Mouse (Mus musculus): ENCODE results near the gene Apoc1. TPM values are rescaled to one million over a fixed set of nuclear protein-coding genes. Genes with fewer than 3 reads are reported as not detected.

The Apoc1 gene
- total and polyA plus RNA-seq, 2 experiments from 2014 or later, result 8.2 TPM; not detected in 1

DNA sequence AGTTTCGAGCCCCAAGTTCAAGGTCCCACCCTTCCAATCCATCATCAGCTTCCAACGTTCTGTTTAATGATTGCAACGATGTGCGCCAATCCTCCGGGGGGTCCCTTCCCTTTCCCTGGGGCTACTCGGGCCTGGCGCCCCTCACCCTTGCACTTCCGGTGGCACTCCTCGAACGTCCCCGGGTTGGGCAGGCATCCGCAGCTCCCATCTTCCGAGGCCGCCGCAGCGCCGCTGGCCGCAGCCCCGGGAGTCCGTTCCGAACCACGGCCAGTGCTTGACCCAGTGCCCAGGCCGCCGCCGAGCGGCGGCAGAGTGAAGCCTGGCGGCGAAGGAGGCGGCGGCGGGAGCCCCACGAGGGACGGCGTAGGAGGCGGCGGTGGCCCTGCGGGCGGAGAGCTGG, 22.4 kb upstream of the Apoc1 start:
- peak overlapping the region; percentile 87 for H3K9ac ChIP-seq (replicated peaks; ENCODE audit: low read depth, low read length)
- peak overlapping the region; percentile 74 for H3K4me3 ChIP-seq (ENCODE audit: low read depth, low read length)
- DNase-seq (ENCODE audit: low spot score) (no peak), ATAC-seq (ENCODE audit: insufficient read depth, low read depth) (no peak)
- H3K27ac ChIP-seq (ENCODE audit: low read depth), result peak overlapping the region; percentile 79
- under 1% methylated on average over 37 of the region's 39 CpGs for WGBS
- peak overlapping the region; percentile 88 for H3K4me2 ChIP-seq (ENCODE audit: low read depth, low read length)
- no peaks in the 10 kb centered on the region for H3K27me3 ChIP-seq (ENCODE audit: control insufficient read depth, insufficient read depth, low read length)
- peaks cover 8% of the 10 kb centered on the region; the same call in 1 of the 2 replicates for H3K4me1 ChIP-seq (ENCODE audit: control insufficient read depth, insufficient read depth)
- no peaks in the 10 kb centered on the region for H3K9me3 ChIP-seq (replicated peaks; ENCODE audit: control insufficient read depth, low read length)
- H3K36me3 ChIP-seq (replicated peaks; ENCODE audit: control insufficient read depth, insufficient read depth, low read length), result peaks cover 43% of the 10 kb centered on the region
- no peak for TF ChIP-seq CTCF (IDR thresholded peaks at IDR 0.05; ENCODE audit: low read depth)
- TF ChIP-seq EP300 (IDR thresholded peaks at IDR 0.05; ENCODE audit: low read depth), result no peak

DNA sequence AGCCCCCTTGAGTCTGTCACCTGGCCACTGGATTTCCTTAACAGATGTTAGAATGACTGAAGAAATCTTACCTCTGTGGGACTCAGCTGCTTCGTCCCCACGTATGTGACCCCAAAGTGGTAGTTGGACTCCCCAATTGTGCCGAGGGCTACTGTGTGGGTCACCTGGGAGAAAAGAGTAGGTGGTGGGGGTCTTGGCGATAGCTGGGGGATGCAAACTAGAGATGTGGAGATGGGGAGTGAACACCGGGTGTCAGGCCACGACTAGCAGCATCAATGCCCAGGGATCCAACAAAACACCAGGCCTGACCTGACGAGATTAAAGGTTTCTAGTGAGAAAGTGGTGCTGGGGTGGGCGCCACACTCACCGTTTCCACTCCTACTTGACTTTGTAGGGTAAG, 21.1 kb upstream of the Apoc1 start:
- Histone ChIP-seq H3K27ac (ENCODE audit: low read depth) (no peak overlapping the region), H3K36me3 (replicated peaks; ENCODE audit: control insufficient read depth, insufficient read depth, low read length) (peaks cover 55% of the 10 kb centered on the region), H3K27me3 (ENCODE audit: control insufficient read depth, insufficient read depth, low read length) (no peaks in the 10 kb centered on the region), H3K9me3 (replicated peaks; ENCODE audit: control insufficient read depth, low read length) (no peaks in the 10 kb centered on the region), H3K4me3 (ENCODE audit: low read depth, low read length) (no peak overlapping the region), H3K4me2 (ENCODE audit: low read depth, low read length) (no peak overlapping the region), H3K4me1 (ENCODE audit: control insufficient read depth, insufficient read depth) (peaks cover 8% of the 10 kb centered on the region; the same call in 1 of the 2 replicates), H3K9ac (replicated peaks; ENCODE audit: low read depth, low read length) (no peak overlapping the region)
- no peak for ATAC-seq (ENCODE audit: insufficient read depth, low read depth)
- 86% methylated on average over 9 of the region's 9 CpGs for WGBS
- no peak for DNase-seq (ENCODE audit: low spot score)
- TF ChIP-seq EP300 (IDR thresholded peaks at IDR 0.05; ENCODE audit: low read depth), result no peak
- TF ChIP-seq CTCF (IDR thresholded peaks at IDR 0.05; ENCODE audit: low read depth), result no peak

DNA sequence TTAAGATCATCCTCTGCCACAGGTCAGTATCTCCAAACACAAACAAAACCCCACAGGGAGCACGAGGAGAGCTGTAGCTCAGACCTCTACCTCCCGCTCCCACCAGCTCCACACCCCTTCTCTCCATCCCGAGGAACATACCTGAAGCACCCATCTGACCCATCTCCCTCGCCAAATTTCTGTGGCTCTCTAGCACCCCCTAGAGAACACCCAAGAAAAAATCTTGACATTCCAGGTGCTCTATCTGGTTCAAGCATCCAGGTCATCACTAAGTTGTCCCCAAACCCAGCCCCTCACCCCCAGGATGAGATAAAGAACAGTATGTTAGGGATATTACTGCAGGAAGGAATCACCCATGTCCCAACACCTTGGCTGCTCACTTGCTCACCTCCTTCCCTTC, 20.7 kb upstream of the Apoc1 start:
- peaks cover 58% of the 10 kb centered on the region for H3K36me3 ChIP-seq (replicated peaks; ENCODE audit: control insufficient read depth, insufficient read depth, low read length)
- ATAC-seq (ENCODE audit: insufficient read depth, low read depth) (no peak), DNase-seq (ENCODE audit: low spot score) (no peak)
- no peak overlapping the region for H3K9ac ChIP-seq (replicated peaks; ENCODE audit: low read depth, low read length)
- TF ChIP-seq CTCF (IDR thresholded peaks at IDR 0.05; ENCODE audit: low read depth), result peak; percentile 51
- no peak for TF ChIP-seq EP300 (IDR thresholded peaks at IDR 0.05; ENCODE audit: low read depth)
- no peaks in the 10 kb centered on the region for H3K27me3 ChIP-seq (ENCODE audit: control insufficient read depth, insufficient read depth, low read length)
- no peak overlapping the region for H3K4me3 ChIP-seq (ENCODE audit: low read depth, low read length)
- no peak overlapping the region for H3K4me2 ChIP-seq (ENCODE audit: low read depth, low read length)
- no peak overlapping the region for H3K27ac ChIP-seq (ENCODE audit: low read depth)
- 49% methylated on average over 4 of the region's 4 CpGs for WGBS
- H3K4me1 ChIP-seq (ENCODE audit: control insufficient read depth, insufficient read depth), result peaks cover 8% of the 10 kb centered on the region; the same call in 1 of the 2 replicates
- no peaks in the 10 kb centered on the region for H3K9me3 ChIP-seq (replicated peaks; ENCODE audit: control insufficient read depth, low read length)

DNA sequence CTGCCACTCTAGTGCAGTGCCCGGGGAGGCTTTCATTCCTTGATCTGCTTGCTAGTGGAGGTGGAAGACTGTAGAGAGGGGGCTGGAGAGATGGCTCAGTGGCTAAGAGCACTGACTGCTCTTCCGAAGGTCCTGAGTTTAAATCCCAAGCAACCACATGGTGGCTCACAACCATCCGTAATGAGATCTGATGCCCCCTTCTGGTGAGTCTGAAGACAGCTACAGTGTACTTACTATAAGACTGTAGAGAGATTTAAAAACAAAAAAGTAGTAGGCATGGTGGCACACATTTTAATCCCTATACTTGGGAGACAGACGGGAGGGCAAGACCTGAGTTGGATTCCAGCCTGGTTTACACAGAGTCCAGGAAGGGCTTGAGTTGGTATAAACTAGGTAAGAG, 20.0 kb upstream of the Apoc1 start:
- Histone ChIP-seq H3K4me3 (ENCODE audit: low read depth, low read length) (no peak overlapping the region), H3K9ac (replicated peaks; ENCODE audit: low read depth, low read length) (no peak overlapping the region), H3K9me3 (replicated peaks; ENCODE audit: control insufficient read depth, low read length) (no peaks in the 10 kb centered on the region), H3K27ac (ENCODE audit: low read depth) (no peak overlapping the region), H3K27me3 (ENCODE audit: control insufficient read depth, insufficient read depth, low read length) (no peaks in the 10 kb centered on the region), H3K4me2 (ENCODE audit: low read depth, low read length) (no peak overlapping the region), H3K4me1 (ENCODE audit: control insufficient read depth, insufficient read depth) (peaks cover 8% of the 10 kb centered on the region; the same call in 1 of the 2 replicates), H3K36me3 (replicated peaks; ENCODE audit: control insufficient read depth, insufficient read depth, low read length) (peaks cover 65% of the 10 kb centered on the region)
- DNase-seq (ENCODE audit: low spot score) (no peak), ATAC-seq (ENCODE audit: insufficient read depth, low read depth) (no peak)
- TF ChIP-seq EP300 (IDR thresholded peaks at IDR 0.05; ENCODE audit: low read depth) (no peak), CTCF (IDR thresholded peaks at IDR 0.05; ENCODE audit: low read depth) (peak; percentile 48)
- WGBS, result 66% methylated on average over 4 of the region's 4 CpGs

DNA sequence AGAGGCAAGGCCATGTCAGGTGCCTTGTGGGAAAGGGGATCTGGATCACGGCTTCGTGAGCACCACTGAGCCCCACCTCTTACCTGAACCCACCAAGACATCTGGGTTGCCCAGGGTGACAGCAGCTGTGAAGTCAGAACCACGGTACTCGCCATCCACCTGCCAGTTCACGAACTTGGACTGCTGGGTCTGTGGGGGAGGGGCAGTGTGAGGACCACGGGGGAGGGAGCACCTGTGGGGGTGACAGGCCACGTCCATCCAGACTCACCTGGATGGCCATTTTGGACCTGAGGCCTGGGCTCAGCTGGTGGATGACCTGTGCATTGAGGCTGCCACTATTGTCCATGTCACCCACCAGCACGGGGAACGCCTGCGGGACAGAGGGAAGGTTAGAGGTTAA, 18.2 kb upstream of the Apoc1 start:
- Histone ChIP-seq H3K9ac (replicated peaks; ENCODE audit: low read depth, low read length) (no peak overlapping the region), H3K36me3 (replicated peaks; ENCODE audit: control insufficient read depth, insufficient read depth, low read length) (peaks cover 64% of the 10 kb centered on the region), H3K4me2 (ENCODE audit: low read depth, low read length) (no peak overlapping the region), H3K4me1 (ENCODE audit: control insufficient read depth, insufficient read depth) (no peaks in the 10 kb centered on the region), H3K27ac (ENCODE audit: low read depth) (no peak overlapping the region), H3K4me3 (ENCODE audit: low read depth, low read length) (no peak overlapping the region), H3K9me3 (replicated peaks; ENCODE audit: control insufficient read depth, low read length) (no peaks in the 10 kb centered on the region), H3K27me3 (ENCODE audit: control insufficient read depth, insufficient read depth, low read length) (no peaks in the 10 kb centered on the region)
- DNase-seq (ENCODE audit: low spot score), result no peak
- 87% methylated on average over 10 of the region's 10 CpGs for WGBS
- TF ChIP-seq CTCF (IDR thresholded peaks at IDR 0.05; ENCODE audit: low read depth) (no peak), EP300 (IDR thresholded peaks at IDR 0.05; ENCODE audit: low read depth) (no peak)
- ATAC-seq (ENCODE audit: insufficient read depth, low read depth), result no peak

DNA sequence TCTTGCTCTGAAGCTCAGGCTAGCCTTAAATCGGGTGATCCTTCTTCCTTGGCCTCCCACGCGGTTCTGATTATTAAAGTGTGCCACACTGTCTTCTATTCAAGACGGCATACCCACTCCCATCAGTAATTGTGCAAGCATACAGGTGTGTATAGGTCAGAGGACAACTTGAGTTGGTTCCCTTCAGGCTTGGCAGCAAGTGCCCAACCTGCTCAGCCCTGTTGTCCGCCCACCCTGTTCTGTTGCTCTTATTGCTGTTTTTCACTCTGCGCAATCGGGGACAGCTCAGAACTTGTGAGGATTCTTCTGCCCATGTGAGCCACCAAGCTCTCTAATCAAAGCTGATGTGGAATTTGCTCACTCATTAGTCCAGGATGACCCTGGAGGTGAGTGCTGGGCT, 12.8 kb upstream of the Apoc1 start:
- 95% methylated on average over 7 of the region's 7 CpGs for WGBS
- H3K4me3 ChIP-seq (ENCODE audit: low read depth, low read length), result no peak overlapping the region
- peaks cover 11% of the 10 kb centered on the region for H3K4me1 ChIP-seq (ENCODE audit: control insufficient read depth, insufficient read depth)
- H3K9me3 ChIP-seq (replicated peaks; ENCODE audit: control insufficient read depth, low read length), result no peaks in the 10 kb centered on the region
- H3K27ac ChIP-seq (ENCODE audit: low read depth), result no peak overlapping the region
- H3K27me3 ChIP-seq (ENCODE audit: control insufficient read depth, insufficient read depth, low read length), result no peaks in the 10 kb centered on the region
- peaks cover 56% of the 10 kb centered on the region for H3K36me3 ChIP-seq (replicated peaks; ENCODE audit: control insufficient read depth, insufficient read depth, low read length)
- no peak for DNase-seq (ENCODE audit: low spot score)
- H3K4me2 ChIP-seq (ENCODE audit: low read depth, low read length), result no peak overlapping the region
- ATAC-seq (ENCODE audit: insufficient read depth, low read depth), result no peak
- no peak overlapping the region for H3K9ac ChIP-seq (replicated peaks; ENCODE audit: low read depth, low read length)
- no peak for TF ChIP-seq EP300 (IDR thresholded peaks at IDR 0.05; ENCODE audit: low read depth)
- no peak for TF ChIP-seq CTCF (IDR thresholded peaks at IDR 0.05; ENCODE audit: low read depth)
